Mouse (Mus musculus) kidney, postnatal 0 days (tissue): ENCODE data around the gene Rab4b. TPM values are rescaled to one million over a fixed set of nuclear protein-coding genes. Genes with fewer than 3 reads are reported as not detected.
A peak's percentile ranks its signal among the peaks of the same experiment; 100 is the strongest.

Experiments
- ATAC-seq: fragments of 200-750 bp; cut with Nextera tagmentation; replicated peaks from 2 replicates; pipeline ENCODE4 v1.8.0; 2017; ENCODE audit warnings: low read depth, moderate number of reproducible peaks, moderate TSS enrichment, moderate library complexity; ENCODE audit not compliant: low FRiP score
- DNase-seq: peaks from one replicate; pipeline ENCODE4 v3.0.0-alpha.2; 2016; ENCODE audit warnings: low spot score
- H3K27ac ChIP-seq: fragments of 300-500 bp; sonication (generic); 2 replicates; pipeline ENCODE4 v1.5.1; 2014; ENCODE audit warnings: mild to moderate bottlenecking
- H3K27me3 ChIP-seq: fragments of 300-500 bp; sonication (generic); 2 replicates; pipeline ENCODE4 v1.6.1; 2014; ENCODE audit warnings: low read length, mixed read lengths; ENCODE audit not compliant: insufficient read depth
- H3K36me3 ChIP-seq: fragments of 300-500 bp; sonication (generic); 2 replicates; pipeline ENCODE4 v1.6.1; 2014; ENCODE audit warnings: low read length, mixed read lengths; ENCODE audit not compliant: insufficient read depth
- H3K4me1 ChIP-seq: fragments of 300-500 bp; sonication (generic); replicated peaks from 2 replicates; pipeline ENCODE4 v1.6.1; 2014; ENCODE audit warnings: antibody characterized with exemption, low read length, mixed read lengths; ENCODE audit not compliant: insufficient read depth
- H3K4me2 ChIP-seq: fragments of 300-500 bp; sonication (generic); 2 replicates; pipeline ENCODE4 v1.6.1; 2014; ENCODE audit warnings: mild to moderate bottlenecking, low read length, moderate library complexity, mixed read lengths
- H3K4me3 ChIP-seq: fragments of 300-500 bp; sonication (generic); replicated peaks from 2 replicates; pipeline ENCODE4 v1.5.1; 2014; ENCODE audit warnings: low read depth, low read length
- H3K9ac ChIP-seq: fragments of 300-500 bp; sonication (generic); 2 replicates; pipeline ENCODE4 v1.6.1; 2014; ENCODE audit warnings: low read depth, low read length
- H3K9me3 ChIP-seq: fragments of 300-500 bp; sonication (generic); replicated peaks from 2 replicates; pipeline ENCODE4 v1.6.1; 2016; ENCODE audit warnings: low read length, inconsistent platforms, mixed read lengths
- CTCF ChIP-seq: IDR thresholded peaks from 2 replicates; pipeline ENCODE4 v1.5.1; 2016; ENCODE audit warnings: antibody characterized with exemption, low read depth, mild to moderate bottlenecking, moderate library complexity
- WGBS: fragments of 180-500 bp; shearing (Covaris S2); extraction: QIAGEN DNeasy Blood & Tissue Kit; methylation state at CpG from one replicate; pipeline ENCODE4 v1.1.7; 2014; 5-methylcytosine and 5-hydroxymethylcytosine counted together
- polyA plus RNA-seq: library from polyadenylated mRNA; unstranded; fragments of >200 nt; fragmentation: Nextera tagmentation; extraction: Ambion mirVana; gene quantifications from 2 replicates; pipeline ENCODE4 v1.2.1, GENCODE M21; 2015

The Rab4b gene
- polyA plus RNA-seq, 1 experiment from 2014 or later: 75.0 TPM

DNA sequence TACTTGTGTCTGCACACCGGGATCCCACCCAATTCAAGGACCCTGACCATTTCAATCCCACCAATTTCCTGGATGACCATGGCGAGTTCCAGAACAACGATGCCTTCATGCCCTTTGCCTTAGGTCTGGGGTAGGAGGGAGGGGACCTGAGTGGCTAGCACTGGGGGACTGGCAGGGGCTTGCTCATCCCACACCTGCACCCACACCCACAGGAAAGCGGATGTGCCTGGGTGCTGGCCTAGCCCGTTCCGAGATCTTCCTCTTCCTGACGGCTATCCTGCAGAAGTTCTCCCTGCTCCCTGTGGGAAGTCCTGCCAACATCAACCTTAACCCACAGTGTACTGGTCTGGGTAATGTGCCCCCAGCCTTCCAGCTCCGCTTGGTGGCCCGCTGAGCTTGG, 20.5 kb downstream of the Rab4b start:
- no peak overlapping the region for H3K4me3 ChIP-seq
- H3K27ac ChIP-seq: no peak overlapping the region
- H3K36me3 ChIP-seq: peaks cover 18% of the 10 kb centered on the region
- no peak for ATAC-seq
- WGBS: 94% methylated on average over 9 of the region's 9 CpGs
- no peak for TF ChIP-seq CTCF
- no peaks in the 10 kb centered on the region for H3K27me3 ChIP-seq
- no peaks in the 10 kb centered on the region for H3K9me3 ChIP-seq
- no peak overlapping the region for H3K9ac ChIP-seq
- H3K4me1 ChIP-seq: peaks cover 9% of the 10 kb centered on the region; the same call in 1 of the 2 replicates
- DNase-seq: no peak
- H3K4me2 ChIP-seq: no peak overlapping the region

DNA sequence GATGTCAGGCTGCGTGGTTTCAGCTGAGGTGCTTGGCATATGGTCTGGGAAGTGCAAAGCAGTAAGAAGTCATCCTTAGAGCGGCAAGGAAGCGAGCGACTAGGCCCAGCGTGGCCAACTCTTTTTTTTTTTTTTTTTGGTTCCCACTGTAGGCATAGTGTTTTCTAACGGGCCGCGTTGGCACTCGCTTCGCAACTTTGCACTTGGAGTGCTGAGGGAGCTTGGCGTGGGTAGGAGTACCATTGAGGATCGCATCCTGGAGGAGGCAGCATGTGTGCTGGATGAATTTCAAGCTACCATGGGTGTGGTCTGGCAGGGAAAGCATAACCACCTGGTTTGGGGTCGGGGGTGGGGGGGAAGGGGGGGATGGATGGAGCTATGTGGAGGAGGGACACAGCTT, 22.7 kb downstream of the Rab4b start:
- no peak overlapping the region for H3K4me2 ChIP-seq
- no peak overlapping the region for H3K9ac ChIP-seq
- no peak for ATAC-seq
- peaks cover 8% of the 10 kb centered on the region; the same call in 1 of the 2 replicates for H3K4me1 ChIP-seq
- no peak for DNase-seq
- H3K27me3 ChIP-seq: no peaks in the 10 kb centered on the region
- H3K36me3 ChIP-seq: peaks cover 18% of the 10 kb centered on the region
- WGBS: 79% methylated on average over 13 of the region's 13 CpGs
- no peak overlapping the region for H3K27ac ChIP-seq
- H3K4me3 ChIP-seq: no peak overlapping the region
- H3K9me3 ChIP-seq: no peaks in the 10 kb centered on the region
- TF ChIP-seq CTCF: no peak

DNA sequence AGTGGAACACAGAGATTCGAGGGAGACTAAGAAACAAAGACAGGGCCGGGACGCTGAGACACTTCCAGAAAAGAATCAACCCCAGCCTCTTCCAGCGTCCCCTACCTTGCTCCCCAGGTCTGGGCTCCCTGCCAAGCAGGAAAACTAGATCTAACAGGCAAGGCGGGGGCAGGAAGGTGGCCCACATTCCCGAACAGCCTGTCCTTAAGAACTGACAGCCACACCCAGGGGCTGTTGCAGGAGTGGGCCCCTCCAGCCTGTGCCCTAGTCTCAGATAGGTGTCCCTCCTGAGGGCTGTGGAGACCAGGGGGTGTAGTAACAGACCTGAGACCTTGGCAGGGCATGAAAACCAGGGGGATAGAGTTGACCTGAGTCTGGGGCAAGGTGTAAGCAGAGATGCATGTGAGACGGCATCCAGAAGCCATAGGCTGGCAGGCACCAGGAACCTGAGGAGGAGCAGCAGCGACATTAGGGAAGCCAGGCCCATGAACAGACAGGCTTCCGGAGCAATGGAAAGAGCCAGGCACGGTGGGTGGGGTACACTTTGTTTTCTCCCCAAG, 25.4 kb downstream of the Rab4b start, which contains the start of gene Cyp2t4:
Cyp2t4 (plus strand) TSS at position 510 of the 560 bp plus-strand sequence.
- Histone ChIP-seq H3K36me3 (peaks cover 11% of the 10 kb centered on the region), H3K27ac (peak within 1 kb of the TSS; percentile 60), H3K4me1 (no peaks in the 10 kb centered on the region), H3K4me2 (no peak within 1 kb of the TSS), H3K4me3 (no peak within 1 kb of the TSS), H3K9me3 (no peaks in the 10 kb centered on the region), H3K27me3 (no peaks in the 10 kb centered on the region), H3K9ac (no peak within 1 kb of the TSS)
- no peak for TF ChIP-seq CTCF
- WGBS: 49% methylated on average over 10 of the region's 10 CpGs
- ATAC-seq: peak; percentile 55; the same call in 1 of the 2 replicates
- no peak for DNase-seq

DNA sequence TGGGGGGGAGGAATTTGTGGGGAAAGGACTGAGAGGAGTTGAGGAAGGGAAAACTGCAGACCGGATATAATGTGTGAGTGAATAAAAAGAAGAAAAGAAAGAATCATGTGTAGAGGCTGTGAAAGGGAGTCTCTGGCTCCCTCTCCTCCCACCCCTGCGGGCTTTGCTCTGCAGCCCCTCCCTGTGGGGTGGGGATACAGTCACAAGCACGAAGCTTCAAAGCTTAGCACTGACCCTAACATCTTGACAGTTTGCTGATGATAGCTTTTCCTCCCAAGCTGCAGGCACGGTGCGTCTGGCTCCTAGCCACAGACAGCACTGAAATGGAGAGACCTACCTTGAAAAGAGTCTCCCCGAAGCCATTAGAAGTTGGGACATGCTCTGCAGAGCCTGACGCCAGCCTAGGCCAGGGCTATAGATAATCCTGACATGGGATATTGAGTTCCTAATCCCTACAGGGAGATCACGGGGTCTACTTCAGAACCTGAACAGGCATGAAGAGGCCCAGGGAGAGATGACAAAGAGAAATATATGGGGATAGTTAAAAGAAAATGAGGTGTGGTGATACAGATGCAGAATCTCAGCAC, 42.2 kb downstream of the Rab4b start:
- H3K4me3 ChIP-seq: no peak overlapping the region
- no peak overlapping the region for H3K27ac ChIP-seq
- 22% methylated on average over 8 of the region's 8 CpGs for WGBS
- no peaks in the 10 kb centered on the region for H3K27me3 ChIP-seq
- TF ChIP-seq CTCF: no peak
- H3K4me2 ChIP-seq: no peak overlapping the region
- H3K9ac ChIP-seq: no peak overlapping the region
- ATAC-seq: peak; percentile 29
- no peaks in the 10 kb centered on the region for H3K36me3 ChIP-seq
- DNase-seq: peak; percentile 58
- H3K4me1 ChIP-seq: no peaks in the 10 kb centered on the region
- no peaks in the 10 kb centered on the region for H3K9me3 ChIP-seq

DNA sequence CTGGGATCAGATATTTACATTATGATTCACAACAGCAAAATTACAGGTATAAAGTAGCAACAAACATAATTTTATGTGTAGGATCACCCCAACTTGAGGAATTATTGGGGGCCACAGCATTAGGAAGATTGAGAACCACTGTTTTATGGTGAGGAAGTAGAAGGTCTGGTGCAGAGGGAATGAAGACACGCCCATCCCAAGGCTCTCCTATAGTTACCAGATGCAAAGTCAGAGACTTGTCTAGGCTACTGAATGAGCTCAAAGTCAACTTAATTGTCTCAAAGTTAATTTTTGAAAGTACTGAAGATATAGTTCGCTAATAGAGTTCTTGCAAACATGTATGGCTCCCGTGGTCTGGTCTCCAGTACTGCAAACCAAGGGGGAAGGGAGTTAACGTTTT, 44.9 kb downstream of the Rab4b start:
- Histone ChIP-seq H3K27ac (no peak overlapping the region), H3K4me3 (no peak overlapping the region), H3K4me2 (no peak overlapping the region), H3K9ac (no peak overlapping the region), H3K9me3 (no peaks in the 10 kb centered on the region), H3K36me3 (no peaks in the 10 kb centered on the region), H3K27me3 (no peaks in the 10 kb centered on the region), H3K4me1 (no peaks in the 10 kb centered on the region)
- DNase-seq (no peak), ATAC-seq (no peak)
- TF ChIP-seq CTCF: no peak
- WGBS: 74% methylated on average over 4 of the region's 4 CpGs

DNA sequence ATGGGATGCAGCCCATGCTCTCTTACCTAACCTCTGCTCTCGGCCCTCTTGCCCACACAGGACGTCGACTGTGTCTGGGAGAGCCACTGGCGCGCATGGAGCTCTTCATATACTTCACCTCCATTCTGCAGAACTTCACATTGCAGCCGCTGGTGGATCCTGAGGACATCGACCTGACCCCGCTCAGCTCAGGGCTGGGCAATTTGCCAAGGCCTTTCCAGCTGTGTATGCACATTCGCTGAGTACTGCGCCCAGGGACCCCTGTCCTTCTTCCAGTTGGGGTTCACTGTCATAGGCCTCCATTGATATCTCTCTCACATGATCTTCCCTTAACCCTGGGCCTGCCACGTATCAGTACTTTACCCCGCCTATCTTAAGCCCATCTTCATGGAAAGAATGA, 45.5 kb downstream of the Rab4b start:
- H3K4me3 ChIP-seq: no peak overlapping the region
- no peaks in the 10 kb centered on the region for H3K27me3 ChIP-seq
- H3K4me1 ChIP-seq: no peaks in the 10 kb centered on the region
- DNase-seq (no peak), ATAC-seq (no peak)
- H3K36me3 ChIP-seq: no peaks in the 10 kb centered on the region
- no peaks in the 10 kb centered on the region for H3K9me3 ChIP-seq
- 54% methylated on average over 12 of the region's 12 CpGs for WGBS
- TF ChIP-seq CTCF: no peak
- no peak overlapping the region for H3K27ac ChIP-seq
- H3K9ac ChIP-seq: no peak overlapping the region
- H3K4me2 ChIP-seq: no peak overlapping the region
